Mouse (Mus musculus): ENCODE results near the gene Cep19. TPM values are rescaled to one million over a fixed set of nuclear protein-coding genes. Genes with fewer than 3 reads are reported as not detected.

The Cep19 gene
- total and polyA plus RNA-seq, 2 experiments from 2014 or later: 43.6 to 64.8 TPM

GRCm38 (mm10) chr16:32114968-32115695, 15.5 kb downstream of the Cep19 start:
- Histone ChIP-seq H3K4me1 (ENCODE audit: insufficient read depth) (no peaks in the 10 kb centered on the region), H3K9ac (no peak overlapping the region), H3K9me3 (ENCODE audit: low read length) (no peaks in the 10 kb centered on the region), H3K27ac (ENCODE audit: low read depth, low read length) (no peak overlapping the region), H3K27me3 (ENCODE audit: insufficient read depth, low read length) (no peaks in the 10 kb centered on the region; the same call in 1 of the 2 replicates), H3K4me3 (ENCODE audit: low read depth, low read length) (no peak overlapping the region), H3K36me3 (ENCODE audit: insufficient read depth) (no peaks in the 10 kb centered on the region), H3K4me2 (ENCODE audit: low read depth) (0 out of 2 replicates have a peak overlapping the region, but pooled peaks have one; percentile 27)
- DNase-seq: peak; percentile 86
- peak; percentile 96 for TF ChIP-seq CTCF (IDR thresholded peaks at IDR 0.05; ENCODE audit: low read depth)
- WGBS: 11% methylated on average over 15 of the region's 15 CpGs
- ATAC-seq: no peak

DNA sequence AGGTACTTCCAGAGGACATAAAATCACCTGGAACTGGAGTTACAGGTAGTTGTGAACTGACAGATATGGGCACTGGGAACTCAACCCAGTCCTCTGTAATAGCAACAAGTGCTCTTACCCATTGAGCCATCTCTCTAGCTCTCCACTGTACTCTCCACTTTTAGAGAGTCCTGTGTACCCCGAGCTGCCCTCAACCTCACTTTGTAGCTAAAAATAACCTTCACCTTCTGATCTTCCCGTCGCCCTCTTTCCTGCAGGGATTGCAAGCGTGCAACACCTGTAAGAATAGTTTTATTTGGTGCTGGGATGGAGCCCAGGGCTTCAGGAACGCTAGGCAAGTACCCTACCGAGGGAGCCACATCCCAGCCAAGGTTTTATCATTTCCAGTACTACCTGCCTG, 16.2 kb downstream of the Cep19 start:
- H3K9me3 ChIP-seq (ENCODE audit: low read length): no peaks in the 10 kb centered on the region
- H3K36me3 ChIP-seq (ENCODE audit: insufficient read depth): no peaks in the 10 kb centered on the region
- no peak for TF ChIP-seq CTCF (IDR thresholded peaks at IDR 0.05; ENCODE audit: low read depth)
- ATAC-seq (no peak), DNase-seq (no peak)
- H3K27ac ChIP-seq (ENCODE audit: low read depth, low read length): no peak overlapping the region
- WGBS: 72% methylated on average over 6 of the region's 6 CpGs
- no peaks in the 10 kb centered on the region; the same call in 1 of the 2 replicates for H3K27me3 ChIP-seq (ENCODE audit: insufficient read depth, low read length)
- no peak overlapping the region for H3K9ac ChIP-seq
- no peak overlapping the region for H3K4me3 ChIP-seq (ENCODE audit: low read depth, low read length)
- H3K4me2 ChIP-seq (ENCODE audit: low read depth): no peak overlapping the region
- H3K4me1 ChIP-seq (ENCODE audit: insufficient read depth): no peaks in the 10 kb centered on the region

DNA sequence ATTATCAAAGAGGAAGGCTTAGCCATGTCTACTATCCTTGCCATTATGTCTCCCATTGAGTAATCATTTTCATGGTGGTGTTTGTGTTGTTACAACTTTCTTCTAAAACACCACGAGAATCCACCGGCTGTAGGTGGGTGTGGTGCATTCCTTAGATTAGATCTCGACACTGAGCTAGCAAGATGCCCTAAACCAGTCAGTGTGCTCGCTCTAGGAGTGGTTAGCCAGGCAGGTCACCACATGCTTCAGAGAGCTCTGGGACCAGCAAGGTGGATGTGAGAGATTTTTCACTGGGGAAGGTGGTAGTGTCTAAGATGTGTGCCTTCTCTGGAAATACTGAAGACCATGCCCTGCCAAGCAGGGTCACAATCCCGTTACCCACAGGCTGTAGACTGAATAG, 16.6 kb downstream of the Cep19 start:
- Histone ChIP-seq H3K4me1 (ENCODE audit: insufficient read depth) (no peaks in the 10 kb centered on the region), H3K27me3 (ENCODE audit: insufficient read depth, low read length) (no peaks in the 10 kb centered on the region; the same call in 1 of the 2 replicates), H3K27ac (ENCODE audit: low read depth, low read length) (no peak overlapping the region), H3K4me3 (ENCODE audit: low read depth, low read length) (no peak overlapping the region), H3K36me3 (ENCODE audit: insufficient read depth) (no peaks in the 10 kb centered on the region), H3K4me2 (ENCODE audit: low read depth) (no peak overlapping the region), H3K9ac (no peak overlapping the region), H3K9me3 (ENCODE audit: low read length) (no peaks in the 10 kb centered on the region)
- ATAC-seq (no peak), DNase-seq (no peak)
- TF ChIP-seq CTCF (IDR thresholded peaks at IDR 0.05; ENCODE audit: low read depth): no peak
- 56% methylated on average over 5 of the region's 5 CpGs for WGBS

- no peak for ATAC-seq
- no peaks in the 10 kb centered on the region for H3K9me3 ChIP-seq (ENCODE audit: low read length)
Measured at GRCm38 (mm10) chr16:32120454-32120853, 20.9 kb downstream of the Cep19 start.

DNA sequence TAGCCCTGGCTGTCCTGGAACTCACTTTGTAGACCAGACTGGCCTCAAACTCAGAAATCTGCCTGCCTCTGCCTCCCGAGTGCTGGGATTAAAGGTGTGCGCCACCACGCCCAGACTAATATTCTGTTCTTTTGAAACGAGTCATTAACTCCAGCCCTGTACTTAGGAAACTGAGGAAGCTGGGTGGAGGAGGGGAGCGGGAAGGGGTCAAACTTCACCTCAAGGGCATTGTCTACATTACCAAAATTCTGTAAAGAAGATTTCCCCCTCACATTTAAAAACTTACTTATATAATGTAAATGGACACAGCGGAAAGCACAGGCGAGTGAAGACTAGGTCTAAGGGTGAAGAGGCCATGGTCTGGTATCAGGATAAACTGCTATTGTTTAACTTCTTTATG, 24.4 kb downstream of the Cep19 start:
- TF ChIP-seq CTCF (IDR thresholded peaks at IDR 0.05; ENCODE audit: low read depth): no peak
- H3K9me3 ChIP-seq (ENCODE audit: low read length): no peaks in the 10 kb centered on the region
- H3K36me3 ChIP-seq (ENCODE audit: insufficient read depth): no peaks in the 10 kb centered on the region
- no peak overlapping the region for H3K9ac ChIP-seq
- no peaks in the 10 kb centered on the region for H3K27me3 ChIP-seq (ENCODE audit: insufficient read depth, low read length)
- ATAC-seq (no peak), DNase-seq (no peak)
- H3K4me2 ChIP-seq (ENCODE audit: low read depth): no peak overlapping the region
- 96% methylated on average over 7 of the region's 7 CpGs for WGBS
- no peak overlapping the region for H3K27ac ChIP-seq (ENCODE audit: low read depth, low read length)
- no peaks in the 10 kb centered on the region for H3K4me1 ChIP-seq (ENCODE audit: insufficient read depth)
- no peak overlapping the region for H3K4me3 ChIP-seq (ENCODE audit: low read depth, low read length)

More at GRCm38 (mm10) chr16:32120454-32120853, 20.9 kb downstream of the Cep19 start:
- no peaks in the 10 kb centered on the region; the same call in 1 of the 2 replicates for H3K27me3 ChIP-seq (ENCODE audit: insufficient read depth, low read length)
- H3K36me3 ChIP-seq (ENCODE audit: insufficient read depth): no peaks in the 10 kb centered on the region
- TF ChIP-seq CTCF (IDR thresholded peaks at IDR 0.05; ENCODE audit: low read depth): no peak
- DNase-seq: no peak
- H3K27ac ChIP-seq (ENCODE audit: low read depth, low read length): no peak overlapping the region
- H3K4me1 ChIP-seq (ENCODE audit: insufficient read depth): no peaks in the 10 kb centered on the region
- no peak overlapping the region for H3K4me3 ChIP-seq (ENCODE audit: low read depth, low read length)
- no peak overlapping the region for H3K4me2 ChIP-seq (ENCODE audit: low read depth)
- 83% methylated on average over 3 of the region's 3 CpGs for WGBS
- no peak overlapping the region for H3K9ac ChIP-seq

GRCm38 (mm10) chr16:32124444-32125335, 25.1 kb downstream of the Cep19 start:
- Histone ChIP-seq H3K4me1 (ENCODE audit: insufficient read depth) (no peaks in the 10 kb centered on the region), H3K9me3 (ENCODE audit: low read length) (no peaks in the 10 kb centered on the region), H3K9ac (no peak overlapping the region), H3K4me3 (ENCODE audit: low read depth, low read length) (no peak overlapping the region), H3K36me3 (ENCODE audit: insufficient read depth) (no peaks in the 10 kb centered on the region), H3K27me3 (ENCODE audit: insufficient read depth, low read length) (no peaks in the 10 kb centered on the region), H3K27ac (ENCODE audit: low read depth, low read length) (no peak overlapping the region), H3K4me2 (ENCODE audit: low read depth) (no peak overlapping the region)
- TF ChIP-seq CTCF (IDR thresholded peaks at IDR 0.05; ENCODE audit: low read depth): no peak
- ATAC-seq (no peak), DNase-seq (no peak)
- WGBS: 72% methylated on average over 17 of the region's 17 CpGs

GRCm38 (mm10) chr16:32125364-32125763, 25.8 kb downstream of the Cep19 start:
- WGBS: 91% methylated on average over 3 of the region's 3 CpGs
- no peaks in the 10 kb centered on the region for H3K27me3 ChIP-seq (ENCODE audit: insufficient read depth, low read length)
- no peak for ATAC-seq

More at GRCm38 (mm10) chr16:32125364-32125763, 25.8 kb downstream of the Cep19 start:
- Histone ChIP-seq H3K27ac (ENCODE audit: low read depth, low read length) (no peak overlapping the region), H3K9ac (no peak overlapping the region), H3K9me3 (ENCODE audit: low read length) (no peaks in the 10 kb centered on the region), H3K36me3 (ENCODE audit: insufficient read depth) (no peaks in the 10 kb centered on the region), H3K4me2 (ENCODE audit: low read depth) (no peak overlapping the region), H3K4me3 (ENCODE audit: low read depth, low read length) (no peak overlapping the region), H3K4me1 (ENCODE audit: insufficient read depth) (no peaks in the 10 kb centered on the region)
- no peak for DNase-seq
- TF ChIP-seq CTCF (IDR thresholded peaks at IDR 0.05; ENCODE audit: low read depth): no peak

All from forebrain, postnatal 0 days (tissue).